Mouse (Mus musculus) thymus, postnatal 36 days (tissue): ENCODE results near the gene Gpn3.

ENCODE experiments used
- DNase-seq, 2 experiments: peaks; one replicate each; pipeline ENCODE4 v3.0.0; 2022; ENCODE audit warnings: mixed read lengths in 2 of 2

The Gpn3 gene

GRCm38 (mm10) chr5:122423083-122423482 lies 51.4 kb downstream of the Gpn3 start:
- DNase-seq = no peak

GRCm38 (mm10) chr5:122425550-122425949 lies 53.9 kb downstream of the Gpn3 start:
- no peak for DNase-seq

GRCm38 (mm10) chr5:122430036-122430775 lies 58.5 kb downstream of the Gpn3 start:
- no peak for DNase-seq

GRCm38 (mm10) chr5:122431221-122431620 lies 59.5 kb downstream of the Gpn3 start:
- no peak for DNase-seq
